Comparison of ENCODE assay signal across 29 mouse cellular contexts in genomic region chr2:94163207-94163606, GRCm38 (mm10).
"Had no signal": no experiment of that assay in that cellular context is flagged by ENCODE, and none has a peak within 500 bp of the region (broad histone marks: within the 10 kb centered on the region; RNA-seq: fewer than 3 reads in every experiment).

No protein-coding gene starts in this region.

- DNase-seq: heart, postnatal 10 days; heart, postnatal 14 days; heart, postnatal 4 days; kidney, adult 11 months; kidney, adult 18-20 months; kidney, adult 2 months; kidney, adult 8-10 months; kidney, adult 9 months; kidney, postnatal 10 days; kidney, postnatal 14 days; kidney, postnatal 25 days; kidney, postnatal 36 days; kidney, postnatal 4 days; layer of hippocampus, adult 9-11 months; layer of hippocampus, postnatal 36 days had no signal

- H3K4me1 ChIP-seq: heart, embryonic 12.5 days; hindbrain, embryonic 12.5 days; intestine, embryonic 15.5 days had no signal

- H3K4me3 ChIP-seq: heart, embryonic 12.5 days; heart, embryonic 13.5 days; heart, embryonic 15.5 days; hindbrain, embryonic 10.5 days; hindbrain, embryonic 12.5 days; hindbrain, embryonic 13.5 days; hindbrain, embryonic 15.5 days; intestine, embryonic 15.5 days; kidney, embryonic 15.5 days; layer of hippocampus, adult 2 months; left cerebral cortex, adult 2 months had no signal

- H3K27ac ChIP-seq: heart, embryonic 13.5 days; heart, embryonic 15.5 days; hindbrain, embryonic 10.5 days; hindbrain, embryonic 12.5 days; hindbrain, embryonic 13.5 days; hindbrain, embryonic 14.5 days; hindbrain, embryonic 15.5 days; hindbrain, postnatal 0 days; intestine, embryonic 15.5 days; kidney, embryonic 15.5 days; kidney, postnatal 0 days; layer of hippocampus, adult 2 months; left cerebral cortex, adult 2 months had no signal
